Mouse (Mus musculus) urinary bladder, postnatal 10 days (tissue): ENCODE measurements around the gene Vmn2r69.

Experiments used
- DNase-seq: peaks from one replicate; pipeline ENCODE4 v3.0.0; 2022; ENCODE audit warnings: low spot score

The Vmn2r69 gene

GRCm38 (mm10) chr7:85415820-85416219 is at the start of gene Vmn2r69:
TSS of gene Vmn2r69 (minus strand) at chr7:85415920.
- DNase-seq = no peak
